Mouse (Mus musculus): ENCODE measurements around the gene Rchy1. TPM values are rescaled to one million over a fixed set of nuclear protein-coding genes. Genes with fewer than 3 reads are reported as not detected.

Gene Rchy1
- polyA plus RNA-seq, 1 experiment: 25.5 TPM

GRCm38 (mm10) chr5:91913231-91913630, 49.6 kb downstream of the Rchy1 start:
- no peak for DNase-seq
- WGBS: 67% methylated on average over 2 of the region's 2 CpGs
- TF ChIP-seq CTCF (IDR thresholded peaks at IDR 0.05; ENCODE audit: insufficient read depth, low read length) (no peak), POLR2A (IDR thresholded peaks at IDR 0.05; ENCODE audit: borderline replicate concordance, extremely low read depth, low read depth, low read length) (no peak)
- H3K4me1 ChIP-seq (ENCODE audit: control insufficient read depth, insufficient read depth, low read length): no peaks in the 10 kb centered on the region
- H3K4me3 ChIP-seq (replicated peaks; ENCODE audit: extremely low read depth, low read depth, low read length): no peak overlapping the region

DNA sequence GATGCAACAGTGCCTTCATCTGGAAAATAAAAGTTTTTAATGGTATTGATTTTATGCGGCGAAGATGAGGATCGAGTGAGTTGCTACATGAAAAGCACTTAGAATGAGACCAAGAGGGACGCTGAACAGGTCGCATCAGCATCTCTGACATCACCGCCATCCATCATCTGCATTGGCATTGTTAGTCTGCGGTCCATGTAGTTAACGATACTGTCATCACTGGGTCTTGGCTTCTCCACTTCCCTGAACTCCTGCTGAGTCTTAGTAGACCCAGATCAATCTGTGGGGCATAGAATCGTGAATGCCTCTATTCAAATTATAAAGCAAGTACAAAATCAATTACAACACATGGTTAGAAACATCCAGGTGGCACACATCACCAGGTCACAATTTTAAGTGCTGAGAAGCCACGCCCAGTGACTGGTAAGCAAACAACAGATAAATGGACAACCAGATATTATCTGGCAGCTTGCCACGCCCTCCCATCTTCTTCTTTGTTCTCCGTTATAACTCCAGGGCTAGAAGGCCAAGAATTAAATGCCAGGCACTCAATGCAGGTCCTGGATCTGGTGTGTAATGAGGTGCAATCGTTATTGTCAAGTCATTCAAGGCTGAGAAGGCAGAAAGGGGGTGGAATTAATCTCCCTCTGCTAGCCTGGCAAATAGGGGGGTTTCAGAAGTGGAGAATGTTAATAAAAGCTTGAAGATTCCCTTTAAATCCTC, 51.3 kb downstream of the Rchy1 start:
- no peaks in the 10 kb centered on the region for H3K4me1 ChIP-seq (ENCODE audit: control insufficient read depth, insufficient read depth, low read length)
- no peak for DNase-seq
- 73% methylated on average over 13 of the region's 13 CpGs for WGBS
- no peak overlapping the region for H3K4me3 ChIP-seq (replicated peaks; ENCODE audit: extremely low read depth, low read depth, low read length)
- TF ChIP-seq CTCF (IDR thresholded peaks at IDR 0.05; ENCODE audit: insufficient read depth, low read length) (no peak), POLR2A (IDR thresholded peaks at IDR 0.05; ENCODE audit: borderline replicate concordance, extremely low read depth, low read depth, low read length) (no peak)

- Histone ChIP-seq H3K4me3 (replicated peaks; ENCODE audit: extremely low read depth, low read depth, low read length) (no peak overlapping the region), H3K4me1 (ENCODE audit: control insufficient read depth, insufficient read depth, low read length) (no peaks in the 10 kb centered on the region)
- WGBS: 91% methylated on average over 4 of the region's 4 CpGs
- TF ChIP-seq POLR2A (IDR thresholded peaks at IDR 0.05; ENCODE audit: borderline replicate concordance, extremely low read depth, low read depth, low read length): no peak
- no peak for TF ChIP-seq CTCF (IDR thresholded peaks at IDR 0.05; ENCODE audit: insufficient read depth, low read length)
- no peak for DNase-seq
These were observed 52.3 kb downstream of the Rchy1 start for GRCm38 (mm10) chr5:91910616-91911015.

DNA sequence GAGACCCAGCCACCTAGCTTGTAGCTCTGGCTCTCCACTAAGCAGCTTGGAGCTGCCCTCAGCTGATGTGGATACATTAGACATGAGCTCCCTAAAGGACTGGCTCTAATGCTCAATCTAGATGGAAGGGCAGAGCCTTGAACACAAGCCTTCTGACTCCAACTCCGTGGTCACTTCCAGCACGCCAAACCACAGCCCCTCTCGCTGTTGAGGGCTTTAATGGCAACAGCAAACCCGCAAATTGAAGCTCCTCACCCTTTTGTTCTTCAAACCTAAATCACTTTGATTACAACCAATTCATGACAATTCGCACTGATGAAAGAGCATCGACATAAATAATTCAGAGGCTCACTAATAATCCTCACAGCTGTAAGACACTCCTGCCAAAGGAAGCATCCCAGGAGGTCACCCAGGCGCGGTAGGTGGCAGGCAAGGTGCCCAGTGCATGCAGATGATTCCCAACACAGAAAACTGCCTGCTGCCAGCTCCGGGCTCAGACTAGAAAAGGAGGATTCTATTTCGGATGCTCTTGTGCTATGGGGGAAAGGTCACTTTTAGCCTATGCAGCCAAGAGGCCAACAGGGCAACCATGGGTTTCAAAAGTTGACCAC, 53.8 kb downstream of the Rchy1 start:
- 66% methylated on average over 10 of the region's 10 CpGs for WGBS
- DNase-seq: no peak
- TF ChIP-seq POLR2A (IDR thresholded peaks at IDR 0.05; ENCODE audit: borderline replicate concordance, extremely low read depth, low read depth, low read length): no peak
- no peak for TF ChIP-seq CTCF (IDR thresholded peaks at IDR 0.05; ENCODE audit: insufficient read depth, low read length)

More for the DNA sequence above, 53.8 kb downstream of the Rchy1 start:
- H3K4me3 ChIP-seq (replicated peaks; ENCODE audit: extremely low read depth, low read depth, low read length): no peak overlapping the region
- H3K4me1 ChIP-seq (ENCODE audit: control insufficient read depth, insufficient read depth, low read length): no peaks in the 10 kb centered on the region

Other genes starting within 250 kb of the Rchy1 start
- gene Odaph, start 24.4 kb upstream of the Rchy1 start, polyA plus RNA-seq (2012; rRNA removed): not detected in 2 replicates
- gene Cdkl2, start 80.8 kb upstream of the Rchy1 start, polyA plus RNA-seq (2012; rRNA removed): 3.4 and 3.8 TPM in 2 replicates
- 11.1 and 17.2 TPM in 2 replicates for gene G3bp2, start 120.7 kb upstream of the Rchy1 start, polyA plus RNA-seq (2012; rRNA removed)
- 19.1 and 19.6 TPM in 2 replicates for gene Uso1, start 174.9 kb upstream of the Rchy1 start, polyA plus RNA-seq (2012; rRNA removed)